Comparison of ENCODE assay signal across 22 mouse cellular contexts in the genomic region with DNA sequence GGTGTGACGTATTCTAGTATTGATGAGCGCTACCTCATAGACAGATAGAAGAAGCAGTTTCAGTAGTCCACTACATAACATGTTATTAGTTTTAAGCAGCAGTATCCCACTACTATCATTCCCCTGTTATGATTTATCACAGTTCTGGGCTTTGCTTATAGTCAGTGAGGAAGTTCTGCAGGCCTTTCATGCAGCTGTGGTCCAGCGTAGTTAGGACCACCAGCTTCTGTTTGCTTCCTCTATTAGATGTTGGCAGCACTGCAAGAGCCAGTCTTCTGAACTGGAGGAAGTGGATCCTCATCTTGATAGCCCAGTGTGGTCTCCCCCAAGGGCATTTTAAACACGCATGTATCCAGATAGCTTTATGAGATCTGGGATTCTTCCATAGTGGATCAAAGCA.
DNase-seq lines count a peak whose midpoint lies in the region; ATAC-seq and TF ChIP-seq lines count a peak whose summit lies in the region.
"Had no signal": no experiment of that assay in that cellular context is flagged by ENCODE, and none has a peak within 500 bp of the region (broad histone marks: within the 10 kb centered on the region; RNA-seq: fewer than 3 reads in every experiment).

No protein-coding gene starts in this region.

- H3K4me2 ChIP-seq in midbrain, embryonic 11.5 days: no peak overlapping the region
- no peak overlapping the region for H3K4me2 ChIP-seq in midbrain, embryonic 15.5 days
- H3K4me2 ChIP-seq: embryonic facial prominence, embryonic 13.5 days; embryonic facial prominence, embryonic 15.5 days; forebrain, embryonic 12.5 days had no signal

- H3K4me3 ChIP-seq in midbrain, embryonic 11.5 days (ENCODE audit: low read depth, low read length): no peak overlapping the region
- no peak overlapping the region for H3K4me3 ChIP-seq in midbrain, embryonic 15.5 days
- no peak overlapping the region for H3K4me3 ChIP-seq in cerebellum, adult 2 months (replicated peaks; ENCODE audit: insufficient read depth, low read depth, low read length)
- H3K4me3 ChIP-seq: embryonic facial prominence, embryonic 13.5 days; embryonic facial prominence, embryonic 15.5 days; erythroblast, embryonic 14.5 days; forebrain, embryonic 10.5 days; forebrain, embryonic 12.5 days had no signal

- WGBS in midbrain, embryonic 11.5 days: 89% methylated on average over 4 of the region's 4 CpGs
- 87% methylated on average over 4 of the region's 4 CpGs for WGBS in midbrain, embryonic 15.5 days
- WGBS in cerebellum, adult 2 months: 92% methylated on average over 4 of the region's 4 CpGs

- no peak for TF ChIP-seq CTCF in cerebellum, adult 2 months (IDR thresholded peaks at IDR 0.05; ENCODE audit: borderline replicate concordance, insufficient read depth, low read depth, low read length)

- H3K9me3 ChIP-seq in midbrain, embryonic 11.5 days (ENCODE audit: control insufficient read depth, low read length): no peaks in the 10 kb centered on the region
- no peaks in the 10 kb centered on the region for H3K9me3 ChIP-seq in midbrain, embryonic 15.5 days
- H3K9me3 ChIP-seq: embryonic facial prominence, embryonic 13.5 days; embryonic facial prominence, embryonic 15.5 days; forebrain, embryonic 10.5 days; forebrain, embryonic 12.5 days had no signal

- H3K9ac ChIP-seq in midbrain, embryonic 11.5 days (ENCODE audit: low read length): no peak overlapping the region
- no peak overlapping the region for H3K9ac ChIP-seq in midbrain, embryonic 15.5 days
- H3K9ac ChIP-seq: embryonic facial prominence, embryonic 13.5 days; embryonic facial prominence, embryonic 15.5 days; forebrain, embryonic 12.5 days had no signal

- ATAC-seq in midbrain, embryonic 11.5 days (ENCODE audit: low FRiP score): no peak
- ATAC-seq in midbrain, embryonic 15.5 days (replicated peaks): no peak
- peak; percentile 73 for ATAC-seq in common myeloid progenitor, adult 5-6 weeks (replicated peaks; ENCODE audit: low read depth, poor library complexity, severe bottlenecking)
- ATAC-seq in hematopoietic stem cell, adult 5-6 weeks (replicated peaks in 1 of 2; ENCODE audit: insufficient read depth in 1 of 2, low FRiP score in 2 of 2, low TSS enrichment in 1 of 2, low read depth in 1 of 2, poor library complexity in 2 of 2, severe bottlenecking in 2 of 2): peak; percentile 84 to 86
- ATAC-seq: forebrain, embryonic 14.5 days; forebrain, embryonic 16.5 days had no signal

- TF ChIP-seq POLR2A in cerebellum, adult 2 months (IDR thresholded peaks at IDR 0.05; ENCODE audit: borderline replicate concordance, insufficient read depth, low read length): no peak

- no peak overlapping the region for H3K27ac ChIP-seq in midbrain, embryonic 11.5 days (ENCODE audit: low read depth, low read length)
- no peak overlapping the region for H3K27ac ChIP-seq in midbrain, embryonic 15.5 days
- H3K27ac ChIP-seq in cerebellum, adult 2 months (ENCODE audit: insufficient read depth, low read length): no peak overlapping the region
- H3K27ac ChIP-seq: embryonic facial prominence, embryonic 13.5 days; embryonic facial prominence, embryonic 15.5 days; forebrain, embryonic 10.5 days; forebrain, embryonic 12.5 days had no signal

- DNase-seq in midbrain, embryonic 11.5 days (ENCODE audit: low spot score, missing footprints): peak; percentile 57
- no peak for DNase-seq in adipocyte (ENCODE audit: low spot score)
- no peak for DNase-seq in adrenal gland, adult 2 months
- no peak for DNase-seq in cerebellum, adult 2 months
- DNase-seq: adrenal gland, postnatal 10 days; adrenal gland, postnatal 25 days; cerebellum, adult 11 months; cerebellum, adult 18-20 months; cerebellum, adult 9-10 months; cerebellum, postnatal 10 days; cerebellum, postnatal 25 days; embryo, embryonic 11 days had no signal

- no peaks in the 10 kb centered on the region for H3K4me1 ChIP-seq in midbrain, embryonic 11.5 days (ENCODE audit: control insufficient read depth, insufficient read depth, low read length)
- no peaks in the 10 kb centered on the region for H3K4me1 ChIP-seq in midbrain, embryonic 15.5 days
- no peaks in the 10 kb centered on the region for H3K4me1 ChIP-seq in cerebellum, adult 2 months (ENCODE audit: control insufficient read depth, insufficient read depth, low read length)
- H3K4me1 ChIP-seq: embryonic facial prominence, embryonic 13.5 days; embryonic facial prominence, embryonic 15.5 days; forebrain, embryonic 10.5 days; forebrain, embryonic 12.5 days had no signal

- H3K36me3 ChIP-seq in midbrain, embryonic 11.5 days (ENCODE audit: control insufficient read depth, insufficient read depth, low read length): no peaks in the 10 kb centered on the region
- H3K36me3 ChIP-seq in midbrain, embryonic 15.5 days (replicated peaks): no peaks in the 10 kb centered on the region
- H3K36me3 ChIP-seq: embryonic facial prominence, embryonic 13.5 days; embryonic facial prominence, embryonic 15.5 days; forebrain, embryonic 10.5 days; forebrain, embryonic 12.5 days had no signal

- no peaks in the 10 kb centered on the region for H3K27me3 ChIP-seq in midbrain, embryonic 11.5 days (ENCODE audit: control insufficient read depth, insufficient read depth, low read length)
- H3K27me3 ChIP-seq in midbrain, embryonic 15.5 days (replicated peaks): no peaks in the 10 kb centered on the region
- H3K27me3 ChIP-seq in cerebellum, adult 2 months (ENCODE audit: control insufficient read depth, insufficient read depth, low read length): no peaks in the 10 kb centered on the region
- H3K27me3 ChIP-seq: embryonic facial prominence, embryonic 13.5 days; embryonic facial prominence, embryonic 15.5 days; forebrain, embryonic 12.5 days had no signal

Comparison
In these comparisons a context has a peak if more than half of its experiments do, and no peak if none do; other contexts are left out.
1. ATAC-seq: peak in common myeloid progenitor, adult 5-6 weeks (single experiment) and hematopoietic stem cell, adult 5-6 weeks (2 of 2); none in midbrain, embryonic 11.5 days (single experiment) and midbrain, embryonic 15.5 days (single experiment).